Mouse (Mus musculus): ENCODE data around the gene Runx3.

Runx3 gene

GRCm38 (mm10) chr4:135120342-135121100 is at the start of gene Runx3:
TSS of gene Runx3 (plus strand) at chr4:135120652.
- DNase-seq (ENCODE audit: low read depth): peak; percentile 100

GRCm38 (mm10) chr4:135072671-135073070 is 47.8 kb upstream of the Runx3 start:
- no peak for DNase-seq (ENCODE audit: low read depth)

- peak; percentile 63 for DNase-seq (ENCODE audit: low read depth)
These were observed 46.9 kb upstream of the Runx3 start for GRCm38 (mm10) chr4:135073523-135073922.

- DNase-seq (ENCODE audit: low read depth): no peak
These were observed 45.8 kb upstream of the Runx3 start for GRCm38 (mm10) chr4:135074646-135075045.

- DNase-seq (ENCODE audit: low read depth): no peak
These were observed 45.1 kb upstream of the Runx3 start for GRCm38 (mm10) chr4:135075360-135075759.

- no peak for DNase-seq (ENCODE audit: low read depth)
These were observed 43.8 kb upstream of the Runx3 start for GRCm38 (mm10) chr4:135076611-135077010.

- no peak for DNase-seq (ENCODE audit: low read depth)
These were observed 43.3 kb upstream of the Runx3 start for GRCm38 (mm10) chr4:135077196-135077595.

GRCm38 (mm10) chr4:135079859-135080640 is 40.4 kb upstream of the Runx3 start:
- peak; percentile 92 for DNase-seq (ENCODE audit: low read depth)

- DNase-seq (ENCODE audit: low read depth): no peak
These were observed 39.9 kb upstream of the Runx3 start for GRCm38 (mm10) chr4:135080641-135080920.

GRCm38 (mm10) chr4:135083089-135083488 is 37.4 kb upstream of the Runx3 start:
- DNase-seq (ENCODE audit: low read depth): no peak

- peak; percentile 64 for DNase-seq (ENCODE audit: low read depth)
These were observed 35.2 kb upstream of the Runx3 start for GRCm38 (mm10) chr4:135085077-135085853.

- no peak for DNase-seq (ENCODE audit: low read depth)
These were observed 29.8 kb upstream of the Runx3 start for GRCm38 (mm10) chr4:135090613-135091012.

- no peak for DNase-seq (ENCODE audit: low read depth)
These were observed 27.6 kb upstream of the Runx3 start for GRCm38 (mm10) chr4:135092871-135093270.

- DNase-seq (ENCODE audit: low read depth): peak; percentile 57
These were observed 24.8 kb upstream of the Runx3 start for GRCm38 (mm10) chr4:135095693-135096092.

GRCm38 (mm10) chr4:135097910-135098891 is 22.3 kb upstream of the Runx3 start:
- peak; percentile 85 for DNase-seq (ENCODE audit: low read depth)

GRCm38 (mm10) chr4:135102019-135102740 is 18.3 kb upstream of the Runx3 start:
- DNase-seq (ENCODE audit: low read depth): peak; percentile 75

GRCm38 (mm10) chr4:135102761-135103160 is 17.7 kb upstream of the Runx3 start:
- DNase-seq (ENCODE audit: low read depth): peak; percentile 35

- DNase-seq (ENCODE audit: low read depth): no peak
These were observed 16.7 kb upstream of the Runx3 start for GRCm38 (mm10) chr4:135103800-135104199.

GRCm38 (mm10) chr4:135106968-135107367 is 13.5 kb upstream of the Runx3 start:
- DNase-seq (ENCODE audit: low read depth): no peak

- DNase-seq (ENCODE audit: low read depth): no peak
These were observed 11.8 kb upstream of the Runx3 start for GRCm38 (mm10) chr4:135108666-135109065.

GRCm38 (mm10) chr4:135113656-135114055 is 6.8 kb upstream of the Runx3 start:
- DNase-seq (ENCODE audit: low read depth): no peak
